19 mouse cellular contexts compared by ENCODE assay signal in genomic region chr3:8143016-8143415, GRCm38 (mm10).
DNase-seq lines count a peak whose midpoint lies in the region; ATAC-seq and TF ChIP-seq lines count a peak whose summit lies in the region.
"Had no signal": no experiment of that assay in that cellular context is flagged by ENCODE, and none has a peak within 500 bp of the region (broad histone marks: within the 10 kb centered on the region; RNA-seq: fewer than 3 reads in every experiment).

No protein-coding gene starts in this region.

- peak; percentile 75 for DNase-seq in forebrain, embryonic 14.5 days (ENCODE audit: low spot score)
- no peak for DNase-seq in forebrain, postnatal 0 days
- peak; percentile 4 for DNase-seq in kidney, adult 9 months
- DNase-seq in Patski (ENCODE audit: low read depth, low spot score): no peak
- no peak for DNase-seq in midbrain, embryonic 11.5 days (ENCODE audit: low spot score, missing footprints)
- no peak for DNase-seq in gastrocnemius, adult 2 months
- DNase-seq: adrenal gland, postnatal 10 days; cerebellum, adult 18-20 months; cerebellum, adult 9-11 months; cerebellum, postnatal 36 days; gastrocnemius, postnatal 14 days; heart, adult 2 months; heart, postnatal 36 days had no signal

- no peak overlapping the region for H3K4me3 ChIP-seq in forebrain, embryonic 14.5 days (ENCODE audit: low read depth, low read length)
- no peak overlapping the region for H3K4me3 ChIP-seq in forebrain, postnatal 0 days (ENCODE audit: low read depth, low read length)
- no peak overlapping the region for H3K4me3 ChIP-seq in kidney, embryonic 14.5 days (ENCODE audit: low read length)
- no peak overlapping the region for H3K4me3 ChIP-seq in midbrain, embryonic 11.5 days (ENCODE audit: low read depth, low read length)
- no peak overlapping the region for H3K4me3 ChIP-seq in gastrocnemius, adult 2 months
- H3K4me3 ChIP-seq: embryonic facial prominence, embryonic 13.5 days; forebrain, embryonic 10.5 days; heart, adult 2 months; heart, embryonic 13.5 days; hindbrain, embryonic 15.5 days had no signal

- no peak overlapping the region for H3K9ac ChIP-seq in forebrain, embryonic 14.5 days (ENCODE audit: low read length)
- H3K9ac ChIP-seq in forebrain, postnatal 0 days: no peak overlapping the region
- H3K9ac ChIP-seq in kidney, embryonic 14.5 days (ENCODE audit: low read depth, low read length): no peak overlapping the region
- no peak overlapping the region for H3K9ac ChIP-seq in midbrain, embryonic 11.5 days (ENCODE audit: low read length)
- H3K9ac ChIP-seq: embryonic facial prominence, embryonic 13.5 days; heart, embryonic 13.5 days; hindbrain, embryonic 15.5 days had no signal

- no peak for TF ChIP-seq CTCF in forebrain, postnatal 0 days (IDR thresholded peaks at IDR 0.05; ENCODE audit: low read depth)
- TF ChIP-seq CTCF in Patski (IDR thresholded peaks at IDR 0.05): no peak
- no peak for TF ChIP-seq CTCF in gastrocnemius, adult 2 months (IDR thresholded peaks at IDR 0.05)

- no peak overlapping the region for H3K27ac ChIP-seq in forebrain, embryonic 14.5 days (ENCODE audit: low read depth, low read length)
- H3K27ac ChIP-seq in forebrain, postnatal 0 days (ENCODE audit: low read depth, low read length): no peak overlapping the region
- H3K27ac ChIP-seq in kidney, embryonic 14.5 days (ENCODE audit: low read depth, low read length): no peak overlapping the region
- no peak overlapping the region for H3K27ac ChIP-seq in midbrain, embryonic 11.5 days (ENCODE audit: low read depth, low read length)
- no peak overlapping the region for H3K27ac ChIP-seq in gastrocnemius, adult 2 months
- H3K27ac ChIP-seq: embryonic facial prominence, embryonic 13.5 days; forebrain, embryonic 10.5 days; heart, adult 2 months; heart, embryonic 13.5 days; hindbrain, embryonic 15.5 days had no signal

- H3K9me3 ChIP-seq in forebrain, embryonic 14.5 days (replicated peaks; ENCODE audit: control insufficient read depth, low read length): peaks cover 6% of the 10 kb centered on the region; the same call in 1 of the 2 replicates
- 0 out of 2 replicates have a peak, but pooled peaks cover 4% of the 10 kb centered on the region for H3K9me3 ChIP-seq in forebrain, postnatal 0 days (ENCODE audit: low read length)
- peaks cover 4% of the 10 kb centered on the region; the same call in 1 of the 2 replicates for H3K9me3 ChIP-seq in kidney, embryonic 14.5 days (ENCODE audit: control insufficient read depth, low read length)
- no peaks in the 10 kb centered on the region; the same call in 1 of the 2 replicates for H3K9me3 ChIP-seq in midbrain, embryonic 11.5 days (ENCODE audit: control insufficient read depth, low read length)

- 37% methylated on average over 2 of the region's 2 CpGs for WGBS in forebrain, embryonic 14.5 days
- WGBS in forebrain, postnatal 0 days: 33% methylated on average over 2 of the region's 2 CpGs
- WGBS in kidney, embryonic 14.5 days: 72% methylated on average over 2 of the region's 2 CpGs
- 85% methylated on average over 2 of the region's 2 CpGs for WGBS in midbrain, embryonic 11.5 days

- CTCF ChIA-PET in Patski (lab: Charles Lee): interaction anchor here (1.0 kb wide), 1 partner anchor 19 kb away, joined by 3 read pairs; no protein-coding TSS in a partner anchor

- intact Hi-C loops in gastrocnemius, adult 2 months (cut with DNase I): no loop called here

- POLR2A ChIA-PET in Patski (lab: Charles Lee): no interaction called here

- peak; percentile 21; the same call in 1 of the 2 replicates for ATAC-seq in forebrain, embryonic 14.5 days
- no peak for ATAC-seq in forebrain, postnatal 0 days
- ATAC-seq in kidney, embryonic 14.5 days (ENCODE audit: low FRiP score, low TSS enrichment): no peak
- ATAC-seq in Patski: peak; percentile 26
- ATAC-seq in midbrain, embryonic 11.5 days (ENCODE audit: low FRiP score): no peak
- ATAC-seq: intestine, embryonic 16.5 days had no signal

- H3K4me2 ChIP-seq in forebrain, embryonic 14.5 days (ENCODE audit: low read length): no peak overlapping the region
- no peak overlapping the region for H3K4me2 ChIP-seq in forebrain, postnatal 0 days (ENCODE audit: low read depth)
- H3K4me2 ChIP-seq in kidney, embryonic 14.5 days (replicated peaks; ENCODE audit: low read depth, low read length): no peak overlapping the region
- H3K4me2 ChIP-seq in midbrain, embryonic 11.5 days: no peak overlapping the region
- H3K4me2 ChIP-seq: embryonic facial prominence, embryonic 13.5 days; heart, embryonic 13.5 days; hindbrain, embryonic 15.5 days had no signal

- in situ Hi-C loops in Patski (cut with MboI; ENCODE audit: low pct_unique_long_range_greater_than_20kb): no loop called here

- no peaks in the 10 kb centered on the region for H3K4me1 ChIP-seq in forebrain, embryonic 14.5 days (ENCODE audit: control insufficient read depth, insufficient read depth, low read length)
- H3K4me1 ChIP-seq in forebrain, postnatal 0 days (ENCODE audit: insufficient read depth): no peaks in the 10 kb centered on the region
- H3K4me1 ChIP-seq in kidney, embryonic 14.5 days (ENCODE audit: control insufficient read depth, insufficient read depth, low read length): no peaks in the 10 kb centered on the region
- H3K4me1 ChIP-seq in midbrain, embryonic 11.5 days (ENCODE audit: control insufficient read depth, insufficient read depth, low read length): no peaks in the 10 kb centered on the region
- H3K4me1 ChIP-seq: embryonic facial prominence, embryonic 13.5 days; forebrain, embryonic 10.5 days; heart, embryonic 13.5 days; hindbrain, embryonic 15.5 days had no signal

- no peaks in the 10 kb centered on the region for H3K27me3 ChIP-seq in forebrain, embryonic 14.5 days (replicated peaks; ENCODE audit: control insufficient read depth, insufficient read depth, low read length)
- H3K27me3 ChIP-seq in forebrain, postnatal 0 days (ENCODE audit: insufficient read depth, low read length): no peaks in the 10 kb centered on the region
- H3K27me3 ChIP-seq in kidney, embryonic 14.5 days (ENCODE audit: control insufficient read depth, insufficient read depth, low read length): no peaks in the 10 kb centered on the region
- no peaks in the 10 kb centered on the region for H3K27me3 ChIP-seq in Patski
- no peaks in the 10 kb centered on the region for H3K27me3 ChIP-seq in midbrain, embryonic 11.5 days (ENCODE audit: control insufficient read depth, insufficient read depth, low read length)
- H3K27me3 ChIP-seq: embryonic facial prominence, embryonic 13.5 days; heart, embryonic 13.5 days; hindbrain, embryonic 15.5 days had no signal

- no peaks in the 10 kb centered on the region for H3K36me3 ChIP-seq in forebrain, embryonic 14.5 days (ENCODE audit: control insufficient read depth, insufficient read depth, low read length)
- H3K36me3 ChIP-seq in forebrain, postnatal 0 days (ENCODE audit: insufficient read depth): no peaks in the 10 kb centered on the region
- no peaks in the 10 kb centered on the region for H3K36me3 ChIP-seq in kidney, embryonic 14.5 days (ENCODE audit: control insufficient read depth, insufficient read depth, low read length)
- H3K36me3 ChIP-seq in midbrain, embryonic 11.5 days (ENCODE audit: control insufficient read depth, insufficient read depth, low read length): no peaks in the 10 kb centered on the region
- H3K36me3 ChIP-seq: embryonic facial prominence, embryonic 13.5 days; forebrain, embryonic 10.5 days; heart, embryonic 13.5 days; hindbrain, embryonic 15.5 days had no signal

Comparison
In these comparisons a context has a peak if more than half of its experiments do, and no peak if none do; other contexts are left out.
1. ATAC-seq: peak in forebrain, embryonic 14.5 days (single experiment) and Patski (single experiment); none in forebrain, postnatal 0 days (single experiment), kidney, embryonic 14.5 days (single experiment) and midbrain, embryonic 11.5 days (single experiment).
2. DNase-seq: peak in forebrain, embryonic 14.5 days (single experiment) and kidney, adult 9 months (single experiment); none in forebrain, postnatal 0 days (single experiment), Patski (single experiment), midbrain, embryonic 11.5 days (single experiment) and gastrocnemius, adult 2 months (single experiment).